In genomic region chr7:138748442-138748841, GRCm38 (mm10) we compare ENCODE assay signal across 23 mouse cellular contexts.
"Had no signal": no experiment of that assay in that cellular context is flagged by ENCODE, and none has a peak within 500 bp of the region (broad histone marks: within the 10 kb centered on the region; RNA-seq: fewer than 3 reads in every experiment).

No protein-coding gene starts in this region.

- ATAC-seq: hindbrain, postnatal 0 days; intestine, embryonic 16.5 days had no signal

- H3K9ac ChIP-seq: heart, embryonic 12.5 days; hindbrain, embryonic 13.5 days; hindbrain, embryonic 15.5 days; limb, embryonic 13.5 days; liver, embryonic 13.5 days; liver, embryonic 15.5 days had no signal

- H3K27ac ChIP-seq: heart, adult 2 months; hindbrain, embryonic 13.5 days; hindbrain, embryonic 15.5 days; hindbrain, postnatal 0 days; layer of hippocampus, adult 2 months; left cerebral cortex, adult 2 months; limb, embryonic 13.5 days; liver, embryonic 13.5 days; liver, embryonic 15.5 days had no signal

- DNase-seq: gastrocnemius, postnatal 14 days; gastrocnemius, postnatal 36 days; heart, adult 11 months; heart, adult 2 months; heart, postnatal 14 days; heart, postnatal 36 days; kidney, adult 18-20 months; kidney, adult 8-10 months; kidney, postnatal 10 days; kidney, postnatal 25 days; kidney, postnatal 4 days; liver; liver, embryonic 13.5 days had no signal

- H3K4me2 ChIP-seq: heart, embryonic 12.5 days; hindbrain, embryonic 13.5 days; hindbrain, embryonic 15.5 days; limb, embryonic 13.5 days; liver, embryonic 11.5 days; liver, embryonic 13.5 days; liver, embryonic 15.5 days had no signal

- H3K4me1 ChIP-seq: liver, embryonic 13.5 days; liver, embryonic 15.5 days had no signal

- H3K9me3 ChIP-seq: heart, embryonic 12.5 days; hindbrain, embryonic 13.5 days; hindbrain, embryonic 15.5 days; limb, embryonic 13.5 days; liver, embryonic 13.5 days; liver, embryonic 15.5 days had no signal

- H3K27me3 ChIP-seq: heart, embryonic 12.5 days; hindbrain, embryonic 15.5 days; limb, embryonic 13.5 days; liver, embryonic 13.5 days; liver, embryonic 15.5 days had no signal

- H3K36me3 ChIP-seq: heart, embryonic 12.5 days; hindbrain, embryonic 13.5 days; hindbrain, embryonic 15.5 days; limb, embryonic 13.5 days; liver, embryonic 13.5 days; liver, embryonic 15.5 days had no signal

- H3K4me3 ChIP-seq: heart, adult 2 months; heart, embryonic 12.5 days; hindbrain, embryonic 13.5 days; hindbrain, embryonic 15.5 days; layer of hippocampus, adult 2 months; left cerebral cortex, adult 2 months; limb, embryonic 13.5 days; liver, embryonic 13.5 days; liver, embryonic 15.5 days had no signal
